Mouse (Mus musculus) induced T-regulatory cell, adult 2 months (primary cell): Measurements from ENCODE around the gene Pabpc4.
"Not testable (repeated sequence)": the region's sequence is repeated elsewhere in the genome, so short reads cannot be mapped to it uniquely, and the experiment has no call there.

Experiments used
- DNase-seq: peaks from one replicate; pipeline ENCODE4 v3.0.0-alpha.2; 2012; ENCODE audit warnings: low read depth

Pabpc4 gene

DNA sequence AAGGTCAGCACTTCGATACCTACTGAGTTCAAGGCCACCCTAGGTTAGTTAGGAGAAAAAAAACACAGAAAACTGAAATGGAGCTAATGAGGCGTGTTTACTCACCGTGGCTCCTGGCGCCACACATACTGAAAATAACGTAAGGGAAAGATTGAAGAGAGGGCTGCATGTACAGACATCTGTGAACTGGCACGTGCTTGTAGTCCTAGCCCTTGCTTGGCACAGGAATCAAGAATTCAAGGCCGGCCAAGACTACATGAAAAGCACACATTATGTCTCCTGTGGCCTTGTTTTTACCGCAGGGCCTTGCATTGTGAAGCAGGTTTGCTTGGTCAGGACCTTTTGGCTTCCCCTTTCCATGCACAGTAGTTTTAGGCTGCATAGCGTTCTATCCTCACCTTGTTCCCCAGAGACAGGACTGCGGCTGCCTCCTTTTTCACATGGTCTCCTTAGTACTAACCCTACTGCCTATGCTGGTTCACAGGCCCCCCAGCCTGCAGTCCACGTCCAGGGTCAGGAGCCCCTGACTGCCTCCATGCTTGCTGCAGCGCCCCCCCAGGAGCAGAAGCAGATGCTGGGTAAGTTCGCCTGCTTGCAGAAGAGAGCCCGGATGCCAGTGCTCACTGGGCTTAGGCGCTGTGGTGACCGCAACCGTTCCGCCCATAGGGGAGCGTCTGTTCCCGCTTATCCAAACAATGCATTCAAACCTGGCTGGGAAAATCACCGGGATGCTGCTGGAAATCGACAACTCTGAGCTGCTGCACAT is 35.2 kb downstream of the Pabpc4 start:
- no peak for DNase-seq

DNA sequence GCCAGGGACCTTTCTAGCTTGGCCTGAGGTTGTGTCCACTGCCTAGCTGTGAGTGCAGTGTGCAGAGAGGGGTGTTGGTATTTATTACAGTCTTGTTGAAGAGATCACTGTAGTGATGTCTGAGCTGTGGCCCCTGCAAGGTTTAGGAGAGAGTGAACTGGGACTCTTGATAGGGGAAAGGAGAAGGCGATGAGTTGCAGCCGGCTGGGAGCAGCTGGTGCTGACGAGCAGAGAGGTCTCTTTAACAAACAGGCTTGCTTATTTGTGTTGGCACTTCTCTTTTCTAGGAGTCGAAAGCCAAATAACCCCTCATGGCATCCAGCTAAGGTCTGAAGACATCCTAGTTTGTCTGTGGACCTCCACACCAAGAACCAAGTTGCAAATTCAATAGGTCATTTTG is 36.1 kb downstream of the Pabpc4 start:
- DNase-seq = no peak

DNA sequence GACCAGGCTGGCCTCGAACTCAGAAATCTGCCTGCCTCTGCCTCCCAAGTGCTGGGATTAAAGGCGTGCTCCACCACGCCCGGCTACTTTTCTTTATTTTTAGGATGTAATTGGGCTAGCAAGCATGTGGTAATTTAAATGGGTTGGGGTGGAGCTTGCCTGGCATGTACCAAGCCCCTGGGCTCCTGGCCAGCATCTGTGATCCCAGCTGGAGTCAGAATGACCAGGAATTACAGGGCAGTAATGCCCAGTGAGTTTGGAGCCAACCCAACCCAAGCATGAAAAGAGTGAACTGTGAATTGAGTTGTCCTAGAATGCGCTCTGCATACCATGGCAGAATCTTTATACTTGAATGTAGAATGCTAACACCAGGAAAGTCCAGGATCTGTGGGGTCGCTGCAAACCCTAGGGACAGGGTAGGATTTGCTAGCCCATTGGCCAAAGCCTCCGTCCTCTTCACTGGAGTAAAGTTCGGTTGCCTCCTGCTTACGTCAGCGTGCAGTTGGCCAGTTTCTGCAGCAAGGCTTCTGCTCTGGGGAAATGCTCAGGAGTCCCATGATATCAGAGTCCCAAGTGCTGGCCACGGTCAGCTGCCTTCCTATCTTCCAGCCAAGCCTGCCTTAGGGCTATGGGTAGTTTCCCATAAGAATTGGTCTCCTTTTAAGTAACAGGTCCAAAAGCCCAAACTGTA is 37.0 kb downstream of the Pabpc4 start:
- no peak for DNase-seq

DNA sequence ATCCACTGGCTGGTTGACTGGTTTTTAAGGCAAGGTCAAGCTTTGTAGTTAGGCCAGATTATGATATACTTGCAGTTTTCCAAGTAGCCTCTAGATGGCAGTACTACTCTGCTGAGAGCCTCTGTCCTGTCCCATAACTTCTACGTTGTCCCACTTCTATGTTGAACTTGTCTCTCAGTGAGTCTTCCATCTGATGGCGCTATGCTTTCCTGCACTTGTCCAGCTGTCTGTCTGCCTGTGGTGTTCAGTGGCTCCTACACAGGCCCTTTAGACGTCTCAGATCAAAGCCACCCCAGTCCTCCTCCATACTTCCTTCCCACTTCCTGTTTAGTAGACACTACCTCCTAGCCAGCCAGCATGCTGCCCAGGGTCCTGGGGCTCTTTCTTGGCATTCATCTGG is 43.6 kb downstream of the Pabpc4 start:
- peak; percentile 77 for DNase-seq

DNA sequence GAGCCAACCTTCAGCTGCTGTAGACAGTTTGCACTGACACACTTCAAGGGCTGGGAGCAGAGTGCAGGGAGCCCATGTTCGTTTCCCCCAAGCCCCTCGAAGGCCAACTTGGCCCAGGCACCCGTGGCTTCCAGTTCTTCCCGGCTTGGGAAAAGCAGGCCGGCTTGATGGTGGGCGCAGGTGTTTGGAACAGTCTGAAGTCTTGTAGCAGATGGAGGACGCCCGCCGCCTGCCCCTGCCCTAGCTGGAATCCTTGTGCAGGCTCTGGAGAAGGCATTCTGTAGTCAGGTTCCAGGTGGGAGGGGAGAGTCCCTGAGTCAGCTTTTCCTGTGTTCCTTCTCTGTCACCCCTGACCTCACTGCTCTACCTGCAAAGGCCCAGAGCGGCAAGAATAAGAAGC is 44.8 kb downstream of the Pabpc4 start:
- DNase-seq = no peak

DNA sequence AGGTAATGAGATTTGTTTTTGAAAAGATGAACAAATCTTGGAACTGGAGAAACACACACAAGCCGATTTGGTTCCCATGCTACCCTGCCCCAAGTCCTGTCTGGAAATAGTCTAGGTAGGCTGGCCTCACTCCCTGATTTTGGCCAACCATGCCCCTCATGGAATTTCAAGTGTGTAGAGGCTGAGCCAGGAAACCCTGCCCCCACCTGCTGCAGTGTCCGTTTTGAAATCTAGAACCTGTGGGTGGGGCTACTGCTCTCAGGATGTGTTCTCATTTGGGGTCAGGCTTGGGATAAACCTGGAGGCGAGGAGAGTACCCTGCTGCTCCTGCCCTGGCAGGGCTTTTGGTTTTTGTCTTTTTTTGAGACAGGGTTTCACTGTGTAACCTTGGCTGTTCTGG is 46.1 kb downstream of the Pabpc4 start:
- DNase-seq = no peak

DNA sequence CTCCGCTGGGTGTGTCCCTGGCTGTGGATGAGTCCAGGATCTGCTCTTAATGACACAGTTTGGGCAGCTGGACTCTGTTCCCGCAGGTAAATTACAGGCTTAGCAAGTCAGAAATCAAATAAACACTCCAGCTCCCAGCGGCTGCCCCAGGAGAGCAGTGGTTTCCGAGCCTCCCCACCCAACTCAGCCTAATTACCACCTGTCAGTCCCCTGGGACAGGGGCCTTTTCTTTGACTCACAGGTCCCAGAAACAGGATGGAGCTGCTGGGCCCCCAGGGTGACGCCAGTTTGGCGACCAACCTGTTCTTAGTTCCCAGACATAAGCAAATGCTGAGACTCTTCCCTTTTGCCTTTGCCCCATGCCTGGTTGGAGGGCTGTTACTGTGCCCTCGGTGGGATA is 49.7 kb downstream of the Pabpc4 start:
- no peak for DNase-seq

DNA sequence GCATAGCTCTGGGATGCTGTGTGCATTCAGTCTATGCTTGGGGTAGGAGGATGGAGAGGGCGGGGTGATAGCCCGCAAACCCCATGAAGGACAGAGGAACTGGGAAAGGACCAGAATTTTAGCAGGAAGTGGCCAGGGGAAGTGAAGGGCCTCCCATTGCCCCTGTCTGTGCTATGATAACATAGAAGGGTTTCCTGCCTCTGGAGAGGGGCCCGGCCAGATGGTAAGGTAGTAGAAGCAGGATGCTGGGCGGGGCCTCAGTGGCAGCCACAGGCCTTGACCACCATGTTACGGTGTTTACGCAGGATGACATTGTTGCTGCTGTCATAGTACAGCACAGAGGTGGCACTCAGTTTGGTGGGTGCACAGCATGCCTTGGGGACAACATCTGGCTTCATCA is 50.9 kb downstream of the Pabpc4 start:
- peak; percentile 15 for DNase-seq

DNA sequence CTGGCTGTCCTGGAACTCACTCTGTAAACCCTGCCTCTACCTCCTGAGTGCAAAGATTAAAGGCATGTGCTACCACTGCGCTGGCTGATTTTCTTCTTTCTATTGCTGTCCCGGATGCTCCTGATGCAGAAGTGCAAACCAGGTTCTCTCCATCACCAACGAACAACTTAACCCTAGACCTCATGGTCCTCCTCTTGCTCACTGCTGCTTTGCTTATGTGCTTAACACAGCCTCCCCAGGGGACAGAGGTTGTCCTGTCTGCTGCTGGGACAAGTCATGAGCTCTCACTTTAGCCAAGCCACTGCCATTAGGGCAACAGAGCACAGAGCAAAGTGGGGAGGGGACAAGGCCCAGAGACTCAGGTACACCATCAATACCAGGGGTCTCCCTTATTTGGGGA is 52.3 kb downstream of the Pabpc4 start:
- DNase-seq = no peak

DNA sequence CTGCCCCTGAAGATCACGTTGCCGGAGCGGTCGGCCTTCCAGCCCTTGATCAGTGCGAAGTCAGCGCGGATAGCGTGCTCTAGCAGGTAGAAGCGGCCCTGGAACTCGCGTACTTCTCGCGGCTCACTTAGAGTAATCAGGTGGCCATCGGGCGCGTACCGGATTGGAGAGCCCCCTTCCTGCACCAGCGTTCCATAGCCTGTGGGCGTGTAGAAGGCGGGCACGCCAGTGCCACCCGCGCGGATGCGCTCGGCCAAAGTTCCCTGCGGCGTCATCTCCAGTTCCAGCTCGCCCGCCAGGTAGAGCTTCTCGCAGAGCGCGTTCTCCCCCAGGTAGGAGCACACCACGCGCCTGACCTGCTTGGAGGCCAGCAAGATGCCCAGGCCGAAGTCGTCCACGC is 60.8 kb downstream of the Pabpc4 start:
- DNase-seq = not testable (repeated sequence)

DNA sequence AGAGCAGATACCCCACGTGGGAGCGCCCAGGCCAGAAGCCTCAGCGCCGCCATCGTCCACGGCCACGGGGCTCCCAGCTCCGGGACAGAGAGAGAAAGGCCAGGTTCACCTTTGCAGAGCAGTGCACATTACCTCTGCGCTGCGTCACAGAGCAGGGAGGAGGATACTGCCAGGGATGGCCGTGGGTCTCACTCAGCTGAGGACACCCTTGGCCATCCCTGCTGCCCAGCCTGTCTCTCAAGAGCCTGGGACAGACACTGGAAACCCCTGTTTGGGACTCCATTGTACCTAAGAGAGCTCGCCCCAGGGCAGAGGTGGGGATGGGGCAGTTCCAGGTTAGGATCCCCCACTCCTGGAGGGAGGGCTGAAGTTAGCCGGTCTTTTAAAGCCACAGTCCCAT is 61.4 kb downstream of the Pabpc4 start, which contains the start of gene Oxct2a:
TSS of gene Oxct2a (minus strand) at position 101 of the 400 bp plus-strand sequence.
- DNase-seq = no peak

DNA sequence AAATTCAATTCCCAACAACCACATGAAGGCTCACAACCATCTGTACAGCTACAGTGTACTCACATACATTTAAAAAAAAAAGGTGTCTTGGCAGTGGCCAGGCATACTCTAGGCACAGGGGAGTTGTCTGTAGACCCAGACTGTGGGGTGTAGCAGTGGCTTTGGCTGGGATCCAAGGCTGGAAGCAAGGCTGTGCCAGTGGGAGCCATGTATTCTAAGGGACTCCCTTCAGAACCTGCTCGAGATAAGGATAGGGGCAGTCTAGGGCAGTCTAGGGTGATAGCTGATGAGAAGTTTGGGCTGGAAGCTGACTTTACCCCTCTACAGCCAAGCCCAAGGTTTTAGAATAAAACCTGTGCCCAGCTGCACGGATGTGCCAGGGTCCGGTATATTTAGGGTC is 63.9 kb downstream of the Pabpc4 start:
- no peak for DNase-seq

DNA sequence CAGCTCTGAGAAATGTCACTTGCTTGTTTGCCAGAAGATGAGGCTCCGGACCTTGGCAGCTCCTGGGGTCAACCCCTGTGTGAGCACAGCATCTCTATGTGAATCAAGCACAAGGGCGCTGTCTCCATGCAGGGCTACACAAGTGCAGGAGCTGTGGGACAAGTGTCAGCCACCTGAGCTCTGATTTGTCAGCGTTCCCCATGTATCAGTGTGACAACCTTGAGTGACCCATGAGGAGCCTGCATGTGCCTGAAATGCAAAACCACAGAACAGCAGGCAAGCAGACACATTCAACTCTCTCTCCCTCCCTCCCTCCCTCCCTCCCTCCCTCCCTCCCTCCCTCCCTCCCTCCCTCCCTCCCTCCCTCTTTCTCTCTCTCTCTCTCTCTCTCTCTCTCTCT is 65.5 kb downstream of the Pabpc4 start:
- DNase-seq = no peak

DNA sequence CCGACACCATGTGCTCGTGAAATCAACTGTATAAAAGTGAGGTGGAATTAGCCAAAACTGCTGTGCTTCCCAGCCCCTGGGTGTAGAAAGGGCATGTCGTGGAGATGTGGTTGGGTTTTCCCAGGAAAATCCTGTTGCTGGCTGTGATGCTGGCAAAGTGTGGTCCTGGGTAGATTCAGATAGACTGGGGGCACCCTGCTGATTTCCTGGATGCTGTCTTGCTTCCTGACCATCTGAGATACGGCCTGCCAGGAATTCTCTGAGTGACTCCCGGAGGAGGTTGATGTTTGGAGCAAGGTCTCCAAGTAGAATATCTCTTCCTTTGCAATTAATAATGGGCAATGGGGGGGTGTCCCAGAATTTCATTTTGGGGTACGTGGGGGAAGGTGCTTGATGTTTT is 66.8 kb downstream of the Pabpc4 start:
- no peak for DNase-seq

DNA sequence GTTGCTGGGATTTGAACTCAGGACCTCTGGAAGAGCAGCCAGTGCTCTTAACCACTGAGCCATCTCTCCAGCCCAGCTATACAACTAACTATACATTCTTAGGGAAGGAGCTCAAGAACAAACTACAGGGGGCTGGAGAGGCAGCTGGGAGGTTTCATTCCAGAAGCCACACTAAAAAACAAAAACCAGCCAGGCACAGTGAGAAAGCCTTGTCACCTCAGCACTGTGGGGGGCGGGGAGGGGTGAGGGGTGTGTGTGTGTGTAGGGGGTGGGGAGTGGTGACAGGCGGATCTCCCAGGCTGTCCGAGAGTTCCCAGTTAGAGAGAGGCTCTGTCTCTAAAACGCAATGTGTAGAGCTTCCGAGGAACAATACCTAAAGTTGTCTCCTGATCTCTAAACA is 69.2 kb downstream of the Pabpc4 start:
- DNase-seq = no peak

DNA sequence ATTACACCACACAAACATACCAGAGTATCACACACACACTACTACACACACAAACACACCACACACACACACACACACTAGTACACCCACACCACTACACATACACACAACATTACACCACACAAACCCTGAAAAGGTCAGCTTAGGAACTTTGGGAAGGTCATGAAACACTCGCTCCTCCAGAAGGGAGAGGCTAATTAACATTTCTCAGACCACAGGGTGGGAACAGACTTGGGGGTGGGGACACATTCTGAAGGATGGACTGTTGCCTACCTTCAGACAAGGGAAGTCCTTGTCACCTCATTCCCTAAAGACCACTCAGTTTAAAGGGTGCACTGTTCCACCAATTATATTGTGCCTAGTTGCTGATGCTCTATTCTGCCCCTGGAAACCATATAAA is 69.8 kb downstream of the Pabpc4 start:
- DNase-seq = not testable (repeated sequence)

DNA sequence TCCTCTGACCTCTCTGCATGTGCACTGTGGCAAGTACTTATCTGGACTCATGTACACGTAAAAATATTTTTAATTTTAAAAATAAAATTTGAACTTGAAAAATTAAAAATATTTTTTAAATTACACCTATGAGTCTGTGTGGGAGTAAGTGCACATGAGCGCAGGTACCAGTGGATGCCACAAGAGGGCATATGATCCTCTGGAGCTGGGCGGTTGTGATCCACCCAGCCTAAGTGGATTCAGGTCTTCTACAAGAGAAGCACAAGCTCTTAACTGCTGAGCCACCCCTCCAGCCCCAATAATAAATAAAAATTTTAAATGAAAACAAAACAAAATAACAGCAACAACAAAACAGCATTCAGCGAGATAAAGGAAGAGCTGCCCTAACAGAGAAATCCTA is 71.0 kb downstream of the Pabpc4 start:
- no peak for DNase-seq

DNA sequence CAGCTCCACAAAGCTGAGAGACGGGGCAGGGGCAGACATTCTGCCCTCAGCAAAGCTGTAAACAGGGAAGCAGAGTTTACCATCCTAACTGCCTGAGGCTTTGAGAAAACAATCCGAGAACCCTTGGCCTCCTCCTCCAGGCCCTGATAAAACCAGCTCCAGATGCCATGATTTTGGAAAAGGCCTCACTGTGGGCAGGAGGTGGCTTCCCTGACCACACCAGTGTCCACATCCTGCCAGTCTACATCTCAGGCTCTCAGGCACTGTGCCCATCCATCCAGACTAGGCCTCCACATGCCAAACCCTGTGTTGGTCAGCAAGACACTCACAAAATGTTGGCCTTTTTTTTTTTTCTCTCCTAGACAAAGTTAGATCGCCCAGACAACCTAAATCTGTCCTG is 72.0 kb downstream of the Pabpc4 start:
- no peak for DNase-seq

DNA sequence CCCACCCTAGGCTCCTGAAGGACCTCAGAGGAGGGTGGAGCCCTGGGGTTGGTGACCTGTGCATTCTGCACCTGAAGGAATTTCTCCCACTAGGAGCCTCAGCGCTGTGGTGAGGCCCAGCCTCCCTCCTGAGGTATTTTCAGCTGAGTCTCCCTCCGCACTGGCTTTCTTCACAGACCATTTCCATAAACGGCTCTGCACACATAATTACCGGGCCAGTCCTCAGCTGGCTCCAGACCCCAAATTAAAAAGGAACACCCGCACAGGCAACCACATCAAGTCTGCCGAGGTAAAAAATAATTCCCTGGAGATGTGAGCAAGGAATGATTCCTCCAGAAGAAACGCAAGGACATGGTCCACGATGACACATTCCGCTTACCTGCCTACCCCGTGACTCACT is 73.1 kb downstream of the Pabpc4 start:
- not testable (repeated sequence) for DNase-seq

DNA sequence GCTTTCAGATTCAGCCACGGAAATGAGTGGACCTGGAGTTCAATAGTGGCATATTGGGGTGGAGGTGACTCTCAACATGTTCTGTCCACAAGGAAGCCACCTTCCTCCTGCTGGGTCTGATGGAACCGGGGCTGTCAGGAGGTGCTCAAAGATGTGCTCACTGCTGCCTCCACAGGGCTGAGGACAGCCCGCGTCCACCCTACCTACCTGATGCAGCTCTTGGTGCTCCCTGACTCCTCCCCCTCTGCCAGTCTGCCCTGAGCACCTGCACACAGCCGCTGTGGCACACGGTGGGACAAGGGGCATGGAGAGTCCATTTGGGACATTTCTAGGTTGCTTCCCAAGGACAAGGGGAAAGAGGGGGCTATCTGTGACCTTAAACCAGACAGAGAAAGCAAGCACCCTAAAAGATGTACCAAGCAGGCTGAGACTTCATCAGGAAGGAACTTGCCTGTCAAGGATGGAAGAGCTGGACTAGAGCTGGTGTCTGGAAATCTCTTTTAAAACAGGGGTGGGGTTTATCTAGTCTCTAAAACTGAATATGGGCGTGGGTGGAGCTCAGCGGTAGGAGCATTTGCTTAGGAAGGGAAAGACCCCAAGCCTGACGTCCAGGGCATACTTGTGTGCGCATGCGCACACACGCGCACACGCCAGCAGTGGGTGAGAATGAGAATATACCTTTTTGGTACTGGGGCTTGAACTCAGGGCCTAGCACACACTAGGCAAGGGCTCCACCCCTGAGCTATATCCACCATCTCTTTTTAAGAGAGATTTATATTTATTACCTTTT is 73.8 kb downstream of the Pabpc4 start:
- DNase-seq = no peak

DNA sequence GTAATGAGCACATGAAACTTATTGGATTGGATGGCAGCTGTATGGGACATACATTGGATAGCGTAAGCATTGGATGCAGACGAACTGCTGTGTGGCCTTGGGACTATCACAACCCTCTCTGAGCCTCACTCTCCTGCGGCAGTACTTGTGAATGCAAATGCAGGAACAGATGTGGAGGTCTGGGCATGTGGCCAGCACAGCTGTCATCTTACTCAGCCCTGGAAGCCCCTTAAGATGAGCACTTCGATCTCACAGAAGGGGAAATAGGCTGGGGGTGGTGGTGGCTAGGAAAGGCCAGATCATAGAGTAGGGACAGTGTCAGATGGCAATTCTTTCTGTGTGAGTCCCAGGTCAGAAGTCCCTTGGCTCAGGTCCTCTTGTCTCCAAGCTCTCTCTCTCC is 75.5 kb downstream of the Pabpc4 start:
- no peak for DNase-seq

DNA sequence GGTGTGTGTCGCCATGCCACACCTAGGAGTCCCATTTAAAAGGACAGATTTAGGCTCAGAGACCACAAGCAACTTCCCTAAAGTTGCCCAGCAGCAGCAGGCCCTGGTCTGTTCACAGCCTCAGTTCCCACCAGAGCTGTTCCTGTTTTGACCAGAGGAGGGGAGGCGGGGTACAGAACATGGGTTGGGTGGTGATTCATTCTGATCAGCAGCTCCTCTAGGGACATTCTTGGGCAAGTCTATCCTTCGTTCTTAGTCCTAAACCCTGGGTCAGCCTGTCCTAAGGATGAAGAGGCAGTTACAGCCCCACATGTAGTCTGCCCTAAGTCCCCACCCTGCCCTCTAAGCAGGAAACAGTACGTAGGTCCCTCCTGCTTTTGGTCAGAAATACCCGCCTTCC is 78.1 kb downstream of the Pabpc4 start:
- no peak for DNase-seq

DNA sequence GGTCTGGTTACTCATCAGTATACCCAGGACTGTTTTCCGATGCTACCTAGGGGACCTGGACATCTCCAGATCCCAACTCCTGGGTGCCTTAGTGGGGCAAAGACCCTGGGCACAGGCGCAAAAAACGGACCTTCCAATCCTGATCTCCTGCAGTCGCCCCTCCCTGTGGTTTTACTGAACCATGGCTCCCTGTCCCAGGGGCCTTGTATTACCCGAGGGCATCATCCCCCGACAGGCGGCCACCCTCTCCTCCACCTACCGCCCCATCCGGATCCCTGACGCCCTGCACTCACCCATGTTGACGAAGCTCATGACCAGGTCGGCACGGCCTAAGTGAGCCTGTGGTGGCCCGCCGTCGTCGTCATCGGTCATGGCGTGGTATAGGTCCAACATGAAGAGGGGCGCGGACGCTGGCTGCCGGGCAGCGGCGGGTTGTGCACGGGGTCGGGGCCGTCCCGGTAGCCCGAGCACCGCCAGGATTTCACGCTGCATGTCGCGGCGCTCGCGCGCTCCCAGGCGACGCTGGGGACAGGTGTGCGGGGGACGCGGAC is 80.0 kb downstream of the Pabpc4 start:
- DNase-seq = no peak
